Mouse (Mus musculus): ENCODE results near the gene Spsb4. TPM values are rescaled to one million over a fixed set of nuclear protein-coding genes. Genes with fewer than 3 reads are reported as not detected.

The Spsb4 gene
- polyA plus RNA-seq, 1 experiment from 2014 or later: 31.0 TPM

GRCm38 (mm10) chr9:96989389-96989990 is 29.2 kb downstream of the Spsb4 start:
- H3K27me3 ChIP-seq (replicated peaks): no peaks in the 10 kb centered on the region
- WGBS: 17% methylated on average over 10 of the region's 10 CpGs
- no peak overlapping the region for H3K4me2 ChIP-seq
- H3K9me3 ChIP-seq (replicated peaks): no peaks in the 10 kb centered on the region
- no peaks in the 10 kb centered on the region for H3K36me3 ChIP-seq
- H3K27ac ChIP-seq (replicated peaks): peak overlapping the region; percentile 45
- ATAC-seq (ENCODE audit: low FRiP score): no peak
- H3K4me3 ChIP-seq (replicated peaks): no peak overlapping the region
- peaks cover 71% of the 10 kb centered on the region for H3K4me1 ChIP-seq
- no peak overlapping the region for H3K9ac ChIP-seq (replicated peaks)

GRCm38 (mm10) chr9:96986797-96987473 is 31.7 kb downstream of the Spsb4 start:
- H3K36me3 ChIP-seq: no peaks in the 10 kb centered on the region
- H3K4me3 ChIP-seq (replicated peaks): no peak overlapping the region
- peaks cover 62% of the 10 kb centered on the region for H3K4me1 ChIP-seq
- H3K9ac ChIP-seq (replicated peaks): no peak overlapping the region
- H3K27me3 ChIP-seq (replicated peaks): no peaks in the 10 kb centered on the region
- peak overlapping the region; percentile 68 for H3K27ac ChIP-seq (replicated peaks)
- WGBS: 19% methylated on average over 11 of the region's 11 CpGs
- H3K4me2 ChIP-seq: peak overlapping the region; percentile 5; the same call in 1 of the 2 replicates
- H3K9me3 ChIP-seq (replicated peaks): no peaks in the 10 kb centered on the region
- ATAC-seq (ENCODE audit: low FRiP score): peak; percentile 78

- H3K4me1 ChIP-seq: peaks cover 61% of the 10 kb centered on the region
- H3K4me2 ChIP-seq: no peak overlapping the region
- H3K4me3 ChIP-seq (replicated peaks): no peak overlapping the region
- no peak overlapping the region for H3K9ac ChIP-seq (replicated peaks)
- H3K9me3 ChIP-seq (replicated peaks): no peaks in the 10 kb centered on the region
- H3K36me3 ChIP-seq: no peaks in the 10 kb centered on the region
- WGBS: 91% methylated on average over 8 of the region's 8 CpGs
- no peaks in the 10 kb centered on the region for H3K27me3 ChIP-seq (replicated peaks)
- ATAC-seq (ENCODE audit: low FRiP score): no peak
- no peak overlapping the region for H3K27ac ChIP-seq (replicated peaks)
Measured at GRCm38 (mm10) chr9:96984034-96984433, 34.6 kb downstream of the Spsb4 start.

- H3K9ac ChIP-seq (replicated peaks): no peak overlapping the region
- no peaks in the 10 kb centered on the region for H3K9me3 ChIP-seq (replicated peaks)
- no peak overlapping the region for H3K4me2 ChIP-seq
- H3K4me3 ChIP-seq (replicated peaks): no peak overlapping the region
- H3K36me3 ChIP-seq: no peaks in the 10 kb centered on the region
- peaks cover 61% of the 10 kb centered on the region for H3K4me1 ChIP-seq
- no peak for ATAC-seq (ENCODE audit: low FRiP score)
- WGBS: 65% methylated on average over 3 of the region's 3 CpGs
- no peak overlapping the region for H3K27ac ChIP-seq (replicated peaks)
- no peaks in the 10 kb centered on the region for H3K27me3 ChIP-seq (replicated peaks)
Measured at GRCm38 (mm10) chr9:96982940-96983339, 35.7 kb downstream of the Spsb4 start.

- Histone ChIP-seq H3K9me3 (replicated peaks) (no peaks in the 10 kb centered on the region), H3K4me3 (replicated peaks) (no peak overlapping the region), H3K27ac (replicated peaks) (no peak overlapping the region), H3K27me3 (replicated peaks) (no peaks in the 10 kb centered on the region), H3K36me3 (no peaks in the 10 kb centered on the region), H3K4me2 (no peak overlapping the region), H3K4me1 (peaks cover 61% of the 10 kb centered on the region), H3K9ac (replicated peaks) (no peak overlapping the region)
- no peak for ATAC-seq (ENCODE audit: low FRiP score)
- 23% methylated on average over 3 of the region's 3 CpGs for WGBS
Measured at GRCm38 (mm10) chr9:96982351-96982750, 36.3 kb downstream of the Spsb4 start.

GRCm38 (mm10) chr9:96981836-96982235 is 36.8 kb downstream of the Spsb4 start:
- no peak overlapping the region for H3K27ac ChIP-seq (replicated peaks)
- 88% methylated on average over 5 of the region's 5 CpGs for WGBS
- H3K4me3 ChIP-seq (replicated peaks): no peak overlapping the region
- H3K4me2 ChIP-seq: no peak overlapping the region
- no peaks in the 10 kb centered on the region for H3K9me3 ChIP-seq (replicated peaks)
- no peak for ATAC-seq (ENCODE audit: low FRiP score)
- H3K27me3 ChIP-seq (replicated peaks): no peaks in the 10 kb centered on the region
- H3K36me3 ChIP-seq: no peaks in the 10 kb centered on the region
- peaks cover 60% of the 10 kb centered on the region for H3K4me1 ChIP-seq
- H3K9ac ChIP-seq (replicated peaks): no peak overlapping the region

- no peak overlapping the region for H3K4me2 ChIP-seq
- no peaks in the 10 kb centered on the region for H3K27me3 ChIP-seq (replicated peaks)
- H3K9ac ChIP-seq (replicated peaks): no peak overlapping the region
- H3K4me3 ChIP-seq (replicated peaks): no peak overlapping the region
- no peak for ATAC-seq (ENCODE audit: low FRiP score)
- WGBS: 11% methylated on average over 9 of the region's 9 CpGs
- H3K4me1 ChIP-seq: peaks cover 55% of the 10 kb centered on the region
- H3K9me3 ChIP-seq (replicated peaks): no peaks in the 10 kb centered on the region
- H3K36me3 ChIP-seq: no peaks in the 10 kb centered on the region
- 0 out of 2 replicates have a peak overlapping the region, but pooled peaks have one; percentile 64 for H3K27ac ChIP-seq (replicated peaks)
Measured at GRCm38 (mm10) chr9:96981121-96981520, 37.5 kb downstream of the Spsb4 start.

- Histone ChIP-seq H3K4me1 (peaks cover 55% of the 10 kb centered on the region), H3K9ac (replicated peaks) (no peak overlapping the region; the same call in 1 of the 2 replicates), H3K4me2 (no peak overlapping the region), H3K27me3 (replicated peaks) (no peaks in the 10 kb centered on the region), H3K27ac (replicated peaks) (peak overlapping the region; percentile 64), H3K36me3 (no peaks in the 10 kb centered on the region), H3K9me3 (replicated peaks) (no peaks in the 10 kb centered on the region), H3K4me3 (replicated peaks) (no peak overlapping the region)
- 16% methylated on average over 10 of the region's 10 CpGs for WGBS
- peak; percentile 26 for ATAC-seq (ENCODE audit: low FRiP score)
Measured at GRCm38 (mm10) chr9:96980037-96980997, 38.3 kb downstream of the Spsb4 start.

GRCm38 (mm10) chr9:96979417-96980030 is 39.1 kb downstream of the Spsb4 start:
- ATAC-seq (ENCODE audit: low FRiP score): peak; percentile 29; the same call in 1 of the 2 replicates
- Histone ChIP-seq H3K4me3 (replicated peaks) (no peak overlapping the region), H3K27ac (replicated peaks) (peak overlapping the region; percentile 64), H3K4me2 (no peak overlapping the region), H3K27me3 (replicated peaks) (no peaks in the 10 kb centered on the region), H3K36me3 (no peaks in the 10 kb centered on the region), H3K9me3 (replicated peaks) (no peaks in the 10 kb centered on the region), H3K4me1 (peaks cover 55% of the 10 kb centered on the region), H3K9ac (replicated peaks) (no peak overlapping the region; the same call in 1 of the 2 replicates)
- WGBS: 13% methylated on average over 13 of the region's 13 CpGs

GRCm38 (mm10) chr9:96978147-96978782 is 40.4 kb downstream of the Spsb4 start:
- no peak overlapping the region for H3K9ac ChIP-seq (replicated peaks)
- peaks cover 59% of the 10 kb centered on the region for H3K4me1 ChIP-seq
- no peak overlapping the region for H3K4me3 ChIP-seq (replicated peaks)
- H3K27ac ChIP-seq (replicated peaks): peak overlapping the region; percentile 19; the same call in 1 of the 2 replicates
- 0 out of 2 replicates have a peak, but pooled peaks have one; percentile 40 for ATAC-seq (ENCODE audit: low FRiP score)
- 25% methylated on average over 10 of the region's 10 CpGs for WGBS
- no peaks in the 10 kb centered on the region for H3K9me3 ChIP-seq (replicated peaks)
- H3K4me2 ChIP-seq: no peak overlapping the region
- no peaks in the 10 kb centered on the region for H3K27me3 ChIP-seq (replicated peaks)
- H3K36me3 ChIP-seq: no peaks in the 10 kb centered on the region
